Mouse (Mus musculus) MEL (cell line): ENCODE data around the gene Btbd11. TPM values are rescaled to one million over a fixed set of nuclear protein-coding genes. Genes with fewer than 3 reads are reported as not detected.

Experiments used
- DNase-seq: peaks from one replicate; pipeline ENCODE4 v3.0.0; 2011; ENCODE audit warnings: low read depth, low spot score
- H3K27ac ChIP-seq: 2 replicates; pipeline ENCODE4 v1.5.1; 2012; ENCODE audit warnings: low read depth, mild to moderate bottlenecking, control low read depth, low read length, moderate library complexity; ENCODE audit not compliant: control insufficient read depth
- H3K27me3 ChIP-seq, 2 experiments: fragments of 150-350 bp in 1 of 2; sonication (generic) in 1 of 2; 2 replicates each; pipeline ENCODE4 v1.6.1; 2012; ENCODE audit warnings: low read length in 2 of 2, mild to moderate bottlenecking in 2 of 2, improper control_type of control experiment in 1 of 2, moderate library complexity in 1 of 2; ENCODE audit not compliant: insufficient read depth in 2 of 2, control insufficient read depth in 1 of 2
- H3K36me3 ChIP-seq, 2 experiments: 2 replicates each; pipeline ENCODE4 v1.6.1; 2012 to 2014; ENCODE audit warnings: low read length in 2 of 2, improper control_type of control experiment in 1 of 2, inconsistent platforms in 1 of 2, mild to moderate bottlenecking in 1 of 2; ENCODE audit not compliant: insufficient read depth in 2 of 2, control insufficient read depth in 1 of 2
- H3K4me1 ChIP-seq, 2 experiments: fragments of 150-350 bp in 1 of 2; sonication (generic) in 1 of 2; 2 replicates each; pipeline ENCODE4 v1.6.1; 2012; ENCODE audit warnings: low read length in 2 of 2, improper control_type of control experiment in 1 of 2, mild to moderate bottlenecking in 1 of 2; ENCODE audit not compliant: insufficient read depth in 2 of 2, control insufficient read depth in 1 of 2
- H3K4me3 ChIP-seq, 2 experiments: fragments of 150-350 bp in 1 of 2; sonication (generic) in 1 of 2; 2 replicates each; pipeline ENCODE4 v1.5.1; 2012; ENCODE audit warnings: low read depth in 2 of 2, low read length in 2 of 2, mild to moderate bottlenecking in 2 of 2, moderate library complexity in 2 of 2, control low read depth in 1 of 2, improper control_type of control experiment in 1 of 2; ENCODE audit not compliant: control insufficient read depth in 1 of 2, insufficient read depth in 1 of 2
- H3K79me2 ChIP-seq: 2 replicates; pipeline ENCODE4 v1.6.1; 2012; ENCODE audit warnings: mild to moderate bottlenecking, low read length, moderate library complexity; ENCODE audit not compliant: control insufficient read depth, poor library complexity, insufficient read depth
- H3K9ac ChIP-seq: 2 replicates; pipeline ENCODE4 v1.6.1; 2012; ENCODE audit warnings: low read depth, mild to moderate bottlenecking, control low read depth, low read length, moderate library complexity; ENCODE audit not compliant: control insufficient read depth, poor library complexity, severe bottlenecking
- H3K9me3 ChIP-seq: fragments of 150-350 bp; sonication (generic); replicated peaks from 2 replicates; pipeline ENCODE4 v1.6.1; 2012; ENCODE audit warnings: mild to moderate bottlenecking, low read length, improper control_type of control experiment, moderate library complexity; ENCODE audit not compliant: insufficient read depth
- BHLHE40 ChIP-seq: IDR thresholded peaks from 2 replicates; pipeline ENCODE4 v1.6.1; 2012; ENCODE audit warnings: low read depth, mild to moderate bottlenecking, inconsistent platforms, low read length, improper control_type of control experiment, borderline replicate concordance
- EP300 ChIP-seq, 2 experiments: IDR thresholded peaks; 2 replicates each; pipeline ENCODE4 v1.6.1; 2011; ENCODE audit warnings: improper control_type of control experiment in 2 of 2, low read length in 2 of 2, low read depth in 1 of 2, mild to moderate bottlenecking in 1 of 2
- GATA1 ChIP-seq: IDR thresholded peaks from 2 replicates; pipeline ENCODE4 v1.6.1; 2011; ENCODE audit warnings: low read depth, low read length, improper control_type of control experiment
- JUND ChIP-seq: IDR thresholded peaks from 2 replicates; pipeline ENCODE4 v1.6.1; 2011; ENCODE audit warnings: low read depth, mild to moderate bottlenecking, improper control_type of control experiment, low read length
- MAFK ChIP-seq: IDR thresholded peaks from 2 replicates; pipeline ENCODE4 v1.6.1; 2011; ENCODE audit warnings: low read depth, mild to moderate bottlenecking, low read length, improper control_type of control experiment, borderline replicate concordance
- MAX ChIP-seq: IDR thresholded peaks from 2 replicates; pipeline ENCODE4 v1.6.1; 2011; ENCODE audit warnings: low read length, improper control_type of control experiment
- MAZ ChIP-seq: IDR thresholded peaks from 2 replicates; pipeline ENCODE4 v1.6.1; 2012; ENCODE audit warnings: low read depth, mild to moderate bottlenecking, inconsistent platforms, low read length, improper control_type of control experiment
- MEF2A ChIP-seq: IDR thresholded peaks from 2 replicates; pipeline ENCODE4 v1.6.1; 2014; ENCODE audit warnings: low read depth, mild to moderate bottlenecking, inconsistent platforms, low read length, improper control_type of control experiment; ENCODE audit not compliant: poor library complexity, insufficient replicate concordance, severe bottlenecking; ENCODE audit errors: extremely low read depth
- MXI1 ChIP-seq: IDR thresholded peaks from 2 replicates; pipeline ENCODE4 v1.6.1; 2011; ENCODE audit warnings: mild to moderate bottlenecking, low read depth, low read length, improper control_type of control experiment
- MYB ChIP-seq: IDR thresholded peaks from 2 replicates; pipeline ENCODE4 v1.6.1; 2011; ENCODE audit warnings: mild to moderate bottlenecking, low read depth, low read length, improper control_type of control experiment
- MYC ChIP-seq: IDR thresholded peaks from 2 replicates; pipeline ENCODE4 v1.6.1; 2011; ENCODE audit warnings: low read depth, mild to moderate bottlenecking, low read length, improper control_type of control experiment, moderate library complexity
- NELFE ChIP-seq: IDR thresholded peaks from 2 replicates; pipeline ENCODE4 v1.6.1; 2011; ENCODE audit warnings: low read depth, low read length, improper control_type of control experiment
- NRF1 ChIP-seq: IDR thresholded peaks from 2 replicates; pipeline ENCODE4 v1.6.1; 2014; ENCODE audit warnings: low read depth, mild to moderate bottlenecking, inconsistent platforms, low read length, improper control_type of control experiment, moderate library complexity; ENCODE audit not compliant: poor library complexity, insufficient read depth, severe bottlenecking
- POLR2A ChIP-seq, 2 experiments: IDR thresholded peaks; 2 replicates each; pipeline ENCODE4 v1.6.1; 2011 to 2012; ENCODE audit warnings: low read length in 2 of 2, mild to moderate bottlenecking in 2 of 2, control low read depth in 1 of 2, improper control_type of control experiment in 1 of 2, low read depth in 1 of 2, moderate library complexity in 1 of 2; ENCODE audit not compliant: control insufficient read depth in 1 of 2, insufficient read depth in 1 of 2, poor library complexity in 1 of 2
- POLR2AphosphoS2 ChIP-seq: IDR thresholded peaks from 2 replicates; pipeline ENCODE4 v1.6.1; 2011; ENCODE audit warnings: low read length, improper control_type of control experiment
- POLR2AphosphoS5 ChIP-seq: IDR thresholded peaks from 2 replicates; pipeline ENCODE4 v1.6.1; 2012; ENCODE audit warnings: low read depth, borderline replicate concordance, mild to moderate bottlenecking, inconsistent platforms, low read length, moderate library complexity, mixed read lengths
- RAD21 ChIP-seq: IDR thresholded peaks from 2 replicates; pipeline ENCODE4 v1.6.1; 2011; ENCODE audit warnings: mild to moderate bottlenecking, low read depth, low read length, improper control_type of control experiment
- SIN3A ChIP-seq: IDR thresholded peaks from 2 replicates; pipeline ENCODE4 v1.6.1; 2012; ENCODE audit warnings: low read length, improper control_type of control experiment, inconsistent platforms
- TAL1 ChIP-seq: IDR thresholded peaks from 2 replicates; pipeline ENCODE4 v1.6.1; 2012; ENCODE audit warnings: mild to moderate bottlenecking, inconsistent platforms, low read length, moderate library complexity, mixed read lengths
- TBP ChIP-seq: IDR thresholded peaks from 2 replicates; pipeline ENCODE4 v1.8.0; 2011; ENCODE audit warnings: low read depth, low read length, improper control_type of control experiment
- TCF12 ChIP-seq: IDR thresholded peaks from 2 replicates; pipeline ENCODE4 v1.6.1; 2014; ENCODE audit warnings: low read depth, mild to moderate bottlenecking, inconsistent platforms, low read length, improper control_type of control experiment, moderate library complexity
- UBTF ChIP-seq: IDR thresholded peaks from 2 replicates; pipeline ENCODE4 v1.6.1; 2012; ENCODE audit warnings: low read depth, mild to moderate bottlenecking, inconsistent platforms, low read length, improper control_type of control experiment, moderate library complexity, borderline replicate concordance; ENCODE audit not compliant: insufficient read depth
- USF1 ChIP-seq: IDR thresholded peaks from 2 replicates; pipeline ENCODE4 v1.6.1; 2014; ENCODE audit warnings: low read depth, mild to moderate bottlenecking, inconsistent platforms, low read length, improper control_type of control experiment, moderate library complexity
- USF2 ChIP-seq, 2 experiments: IDR thresholded peaks; 2 replicates each; pipeline ENCODE4 v1.6.1; 2011 to 2012; ENCODE audit warnings: improper control_type of control experiment in 2 of 2, low read length in 2 of 2, borderline replicate concordance in 1 of 2, inconsistent platforms in 1 of 2, low read depth in 1 of 2, mild to moderate bottlenecking in 1 of 2; ENCODE audit not compliant: insufficient read depth in 1 of 2
- ZKSCAN1 ChIP-seq: IDR thresholded peaks from 2 replicates; pipeline ENCODE4 v1.6.1; 2012; ENCODE audit warnings: low read depth, mild to moderate bottlenecking, inconsistent platforms, low read length, improper control_type of control experiment, moderate library complexity
- ZMIZ1 ChIP-seq: IDR thresholded peaks from 2 replicates; pipeline ENCODE4 v1.6.1; 2012; ENCODE audit warnings: low read depth, mild to moderate bottlenecking, inconsistent platforms, low read length, improper control_type of control experiment, moderate library complexity
- ZNF384 ChIP-seq: IDR thresholded peaks from 2 replicates; pipeline ENCODE4 v1.6.1; 2012; ENCODE audit warnings: low read depth, mild to moderate bottlenecking, inconsistent platforms, low read length, improper control_type of control experiment
- polyA plus RNA-seq, 2 experiments: library from polyadenylated mRNA; stranded (reverse) in 1 of 2; unstranded in 1 of 2; fragments of >175 nt in 1 of 2; fragments of >200 nt in 1 of 2; gene quantifications; 2 replicates each; pipeline versions ENCODE4 v1.2.1 to v1.2.4; 2012; ENCODE audit warnings: low replicate concordance in 2 of 2, low read depth in 1 of 2; ENCODE audit not compliant: insufficient read length in 2 of 2, insufficient read depth in 1 of 2, missing spikeins in 1 of 2
- total RNA-seq: library from RNA; depleted of rRNA; stranded (reverse); fragments of 300-350 nt; gene quantifications from 2 replicates; pipeline ENCODE4 v1.2.3, GENCODE M21; 2012

Btbd11 gene
- total and polyA plus RNA-seq, 3 experiments: not detected

DNA sequence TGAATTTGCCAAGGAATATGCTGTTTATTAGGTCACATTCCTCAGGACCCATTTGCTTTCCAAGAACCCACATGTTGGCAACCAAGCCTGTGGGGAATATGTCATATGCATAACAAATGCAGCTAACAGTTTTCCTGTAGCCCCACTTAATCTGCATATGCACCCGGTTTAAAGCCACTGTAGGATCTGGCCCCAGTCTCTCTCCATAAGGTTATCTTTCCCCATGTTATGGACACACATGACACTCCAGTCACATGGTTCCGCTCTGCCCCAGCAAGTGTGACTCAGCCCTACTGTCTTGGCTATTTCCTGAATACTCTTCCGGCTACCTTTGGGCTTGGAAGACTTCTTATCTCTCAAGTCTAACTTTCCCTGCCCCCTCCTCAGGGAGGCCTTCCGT lies 86.7 kb downstream of the Btbd11 start:
- Histone ChIP-seq H3K27ac (no peak overlapping the region), H3K9me3 (no peaks in the 10 kb centered on the region), H3K9ac (no peak overlapping the region), H3K36me3 (no peaks in the 10 kb centered on the region), H3K4me3 (no peak overlapping the region), H3K4me1 (no peaks in the 10 kb centered on the region), H3K27me3 (no peaks in the 10 kb centered on the region), H3K79me2 (no peaks in the 10 kb centered on the region)
- TF ChIP-seq RAD21: no peak
- no peak for TF ChIP-seq JUND
- TF ChIP-seq SIN3A: no peak
- TF ChIP-seq TBP: no peak
- no peak for TF ChIP-seq MAFK
- TF ChIP-seq ZMIZ1: no peak
- no peak for TF ChIP-seq NRF1
- TF ChIP-seq MXI1: no peak
- no peak for TF ChIP-seq UBTF
- no peak for TF ChIP-seq USF1
- TF ChIP-seq EP300 (IDR thresholded peaks at IDR 0.05; ENCODE audit: low read depth in 1 of 2, low read length in 2 of 2): no peak
- no peak for TF ChIP-seq TAL1
- no peak for DNase-seq

GRCm38 (mm10) chr10:85473871-85474270 lies 87.3 kb downstream of the Btbd11 start:
- no peaks in the 10 kb centered on the region for H3K27me3 ChIP-seq
- TF ChIP-seq NELFE (no peak), MYB (no peak), MAFK (no peak), USF2 (IDR thresholded peaks at IDR 0.05; ENCODE audit: borderline replicate concordance in 1 of 2, insufficient read depth in 1 of 2, low read depth in 1 of 2, low read length in 2 of 2) (no peak), TAL1 (no peak), MYC (no peak), TCF12 (no peak), POLR2AphosphoS2 (no peak), POLR2A (IDR thresholded peaks at IDR 0.05; ENCODE audit: control insufficient read depth in 1 of 2, insufficient read depth in 1 of 2, low read depth in 1 of 2, low read length in 2 of 2, poor library complexity in 1 of 2) (no peak), MAX (no peak), MAZ (no peak), GATA1 (no peak), BHLHE40 (no peak), MEF2A (no peak), ZKSCAN1 (no peak), ZNF384 (no peak), POLR2AphosphoS5 (no peak)
- TF ChIP-seq, all 39 proteins: peak for 0
- no peak overlapping the region for H3K27ac ChIP-seq
- H3K4me3 ChIP-seq: no peak overlapping the region
- no peaks in the 10 kb centered on the region for H3K9me3 ChIP-seq
- no peak overlapping the region for H3K9ac ChIP-seq
- H3K79me2 ChIP-seq: no peaks in the 10 kb centered on the region
- DNase-seq: no peak
- no peaks in the 10 kb centered on the region for H3K4me1 ChIP-seq
- H3K36me3 ChIP-seq: no peaks in the 10 kb centered on the region
